Mouse (Mus musculus) heart, embryonic 14.5 days (tissue): ENCODE results near the gene Psmg1. TPM values are rescaled to one million over a fixed set of nuclear protein-coding genes. Genes with fewer than 3 reads are reported as not detected.

ENCODE experiments used
- microRNA-seq: library from miRNA; unstranded; fragments of <30 nt; microRNA quantifications from one replicate; pipeline ENCODE4, GENCODE M21; 2016
- polyA plus RNA-seq: library from polyadenylated mRNA; unstranded; fragments of >200 nt; fragmentation: Nextera tagmentation; extraction: Ambion mirVana; gene quantifications from 2 replicates; pipeline ENCODE4 v1.2.1, GENCODE M21; 2014

Psmg1 gene
- polyA plus RNA-seq, 1 experiment from 2014 or later = 66.8 TPM

Small RNAs within 50 kb of the gene (microRNA-seq; reads per million reads assigned to microRNA genes)
- not detected for gene Gm27833

Other genes starting within 250 kb of the Psmg1 start
- 96.9 and 100 TPM in 2 replicates for gene Brwd1, start 91.6 kb upstream of the Psmg1 start, polyA plus RNA-seq
- 277 and 306 TPM in 2 replicates for gene Hmgn1, start 136.8 kb upstream of the Psmg1 start, polyA plus RNA-seq
- gene Wrb, start 154.4 kb upstream of the Psmg1 start, polyA plus RNA-seq = 63.1 and 66.7 TPM in 2 replicates
- 1.8 and 2.0 TPM in 2 replicates for gene Lca5l, start 201.3 kb upstream of the Psmg1 start, polyA plus RNA-seq
- gene Sh3bgr, start 209.5 kb upstream of the Psmg1 start, polyA plus RNA-seq = 487 and 508 TPM in 2 replicates
- gene B3galt5, start 244.8 kb upstream of the Psmg1 start, polyA plus RNA-seq = 0.04 TPM in 1 of 2 replicates, not detected in the other